Mouse (Mus musculus): Measurements from ENCODE around the gene Ciz1. TPM values are rescaled to one million over a fixed set of nuclear protein-coding genes. Genes with fewer than 3 reads are reported as not detected.

The Ciz1 gene
- polyA plus RNA-seq, 1 experiment, result 225 TPM

- TF ChIP-seq CTCF (IDR thresholded peaks at IDR 0.05; ENCODE audit: borderline replicate concordance, extremely low read depth, insufficient read depth, insufficient read length), result no peak
- TF ChIP-seq POLR2A (IDR thresholded peaks at IDR 0.05; ENCODE audit: borderline replicate concordance, extremely low read depth, insufficient read depth, insufficient read length, poor library complexity, severe bottlenecking), result no peak
- DNase-seq (ENCODE audit: low read depth), result no peak
Observed at GRCm38 (mm10) chr2:32389157-32389556, 37.0 kb downstream of the Ciz1 start.

GRCm38 (mm10) chr2:32390871-32391270 is 38.7 kb downstream of the Ciz1 start:
- TF ChIP-seq CTCF (IDR thresholded peaks at IDR 0.05; ENCODE audit: borderline replicate concordance, extremely low read depth, insufficient read depth, insufficient read length) (no peak), POLR2A (IDR thresholded peaks at IDR 0.05; ENCODE audit: borderline replicate concordance, extremely low read depth, insufficient read depth, insufficient read length, poor library complexity, severe bottlenecking) (no peak)
- DNase-seq (ENCODE audit: low read depth), result no peak

GRCm38 (mm10) chr2:32392063-32392462 is 39.9 kb downstream of the Ciz1 start:
- TF ChIP-seq POLR2A (IDR thresholded peaks at IDR 0.05; ENCODE audit: borderline replicate concordance, extremely low read depth, insufficient read depth, insufficient read length, poor library complexity, severe bottlenecking) (no peak), CTCF (IDR thresholded peaks at IDR 0.05; ENCODE audit: borderline replicate concordance, extremely low read depth, insufficient read depth, insufficient read length) (no peak)
- no peak for DNase-seq (ENCODE audit: low read depth)

- TF ChIP-seq CTCF (IDR thresholded peaks at IDR 0.05; ENCODE audit: borderline replicate concordance, extremely low read depth, insufficient read depth, insufficient read length) (peak; percentile 35), POLR2A (IDR thresholded peaks at IDR 0.05; ENCODE audit: borderline replicate concordance, extremely low read depth, insufficient read depth, insufficient read length, poor library complexity, severe bottlenecking) (no peak)
- peak; percentile 58 for DNase-seq (ENCODE audit: low read depth)
Observed at GRCm38 (mm10) chr2:32394973-32395372, 42.8 kb downstream of the Ciz1 start.

- TF ChIP-seq POLR2A (IDR thresholded peaks at IDR 0.05; ENCODE audit: borderline replicate concordance, extremely low read depth, insufficient read depth, insufficient read length, poor library complexity, severe bottlenecking), result 0 out of 2 replicates have a peak, but pooled peaks have one; percentile 12
- no peak for TF ChIP-seq CTCF (IDR thresholded peaks at IDR 0.05; ENCODE audit: borderline replicate concordance, extremely low read depth, insufficient read depth, insufficient read length)
- peak; percentile 97 for DNase-seq (ENCODE audit: low read depth)
Observed at GRCm38 (mm10) chr2:32395484-32395945, 43.4 kb downstream of the Ciz1 start, which contains the start of gene Ptges2. Gene Ptges2, plus strand, starts transcription at chr2:32395896.

DNA sequence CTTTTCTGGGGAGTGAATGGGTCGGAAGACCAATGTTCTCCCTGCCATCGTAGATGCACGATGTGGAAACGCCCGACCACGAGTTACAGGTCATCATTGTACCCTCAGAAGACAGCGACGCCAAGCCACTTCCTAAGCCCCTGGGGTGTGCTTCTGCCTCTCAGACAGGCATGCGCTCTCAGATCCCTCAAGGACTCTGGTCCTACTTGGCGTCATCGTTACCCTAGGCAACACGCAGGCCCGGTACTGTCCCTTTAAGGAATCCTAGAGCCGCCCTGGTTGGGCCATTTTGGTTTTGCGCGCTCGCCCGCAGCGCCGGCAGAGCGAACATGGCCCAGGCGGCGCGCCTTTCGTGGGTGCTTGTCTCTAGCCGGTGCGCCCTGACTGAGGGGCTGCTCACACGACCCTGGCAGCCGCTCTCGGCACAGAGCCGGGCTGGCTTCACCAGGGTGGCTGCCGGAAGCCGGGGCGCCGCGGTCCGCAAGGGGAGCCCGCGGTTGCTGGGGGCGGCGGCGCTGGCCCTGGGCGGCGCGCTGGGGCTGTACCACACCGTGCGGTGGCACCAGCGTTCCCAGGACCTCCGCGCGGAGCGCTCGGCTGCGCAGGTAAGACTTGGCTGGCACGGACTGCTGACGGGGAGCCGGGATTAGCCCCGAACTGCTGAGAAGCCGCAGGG is 44.0 kb downstream of the Ciz1 start:
- peak; percentile 98 for DNase-seq (ENCODE audit: low read depth)
- TF ChIP-seq POLR2A (IDR thresholded peaks at IDR 0.05; ENCODE audit: borderline replicate concordance, extremely low read depth, insufficient read depth, insufficient read length, poor library complexity, severe bottlenecking) (peak; percentile 48; the same call in 1 of the 2 replicates), CTCF (IDR thresholded peaks at IDR 0.05; ENCODE audit: borderline replicate concordance, extremely low read depth, insufficient read depth, insufficient read length) (no peak)

- TF ChIP-seq CTCF (IDR thresholded peaks at IDR 0.05; ENCODE audit: borderline replicate concordance, extremely low read depth, insufficient read depth, insufficient read length) (no peak), POLR2A (IDR thresholded peaks at IDR 0.05; ENCODE audit: borderline replicate concordance, extremely low read depth, insufficient read depth, insufficient read length, poor library complexity, severe bottlenecking) (no peak)
- no peak for DNase-seq (ENCODE audit: low read depth)
Observed at GRCm38 (mm10) chr2:32396695-32397094, 44.6 kb downstream of the Ciz1 start.

DNA sequence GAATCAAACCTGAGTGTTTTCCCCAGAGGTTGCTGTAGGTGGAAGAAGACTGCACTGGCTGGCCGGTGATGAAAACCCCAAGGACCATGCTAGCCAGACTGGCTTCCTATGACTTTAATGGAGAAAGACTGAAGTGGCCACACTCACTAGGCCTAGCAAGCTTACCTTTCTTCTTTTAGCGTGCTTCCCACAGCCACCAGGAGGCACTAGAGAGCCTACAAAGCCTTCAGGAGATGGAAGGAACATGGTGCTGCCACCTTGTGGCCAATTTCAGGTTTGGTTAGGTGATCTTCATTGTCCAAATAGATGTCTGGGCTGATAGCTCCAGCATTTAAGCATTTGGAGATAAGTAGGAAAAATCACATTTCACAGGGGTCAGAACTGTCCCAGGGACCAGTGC is 52.5 kb downstream of the Ciz1 start:
- no peak for TF ChIP-seq POLR2A (IDR thresholded peaks at IDR 0.05; ENCODE audit: borderline replicate concordance, extremely low read depth, insufficient read depth, insufficient read length, poor library complexity, severe bottlenecking)
- TF ChIP-seq CTCF (IDR thresholded peaks at IDR 0.05; ENCODE audit: borderline replicate concordance, extremely low read depth, insufficient read depth, insufficient read length), result peak; percentile 99
- DNase-seq (ENCODE audit: low read depth), result peak; percentile 98

DNA sequence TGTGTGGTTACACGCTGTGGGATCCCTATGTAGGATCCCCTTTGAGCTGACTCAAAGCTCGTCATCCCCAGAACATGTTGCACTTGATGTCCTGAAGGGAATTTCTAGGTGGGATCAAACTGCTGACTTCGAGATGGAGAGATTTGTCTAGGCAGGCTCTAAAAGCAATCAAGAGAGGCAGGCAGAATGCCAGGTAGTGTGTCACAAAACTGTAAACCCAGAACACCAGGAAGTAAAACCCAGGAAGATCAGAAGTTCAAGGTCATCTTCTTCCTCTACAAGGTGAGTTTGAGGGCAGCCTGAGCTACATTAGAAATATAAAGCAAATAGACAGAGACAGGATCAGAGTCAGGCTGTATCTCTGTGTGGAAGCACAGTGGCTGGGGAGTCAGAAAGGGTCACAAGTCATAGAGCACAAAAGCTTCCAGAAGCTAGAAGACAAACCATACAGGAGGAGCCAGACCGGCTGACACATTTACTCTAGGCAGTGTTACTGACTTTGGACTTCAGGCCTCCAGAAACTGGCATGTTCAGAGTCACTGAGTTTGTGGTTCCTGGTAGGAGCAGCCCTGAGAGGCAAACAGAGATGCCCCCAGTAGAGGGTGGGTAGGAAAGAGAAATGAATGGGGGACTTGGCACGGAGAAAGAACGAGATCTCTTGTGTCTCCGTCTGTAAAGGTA is 55.2 kb downstream of the Ciz1 start:
- TF ChIP-seq CTCF (IDR thresholded peaks at IDR 0.05; ENCODE audit: borderline replicate concordance, extremely low read depth, insufficient read depth, insufficient read length) (no peak), POLR2A (IDR thresholded peaks at IDR 0.05; ENCODE audit: borderline replicate concordance, extremely low read depth, insufficient read depth, insufficient read length, poor library complexity, severe bottlenecking) (no peak)
- no peak for DNase-seq (ENCODE audit: low read depth)

DNA sequence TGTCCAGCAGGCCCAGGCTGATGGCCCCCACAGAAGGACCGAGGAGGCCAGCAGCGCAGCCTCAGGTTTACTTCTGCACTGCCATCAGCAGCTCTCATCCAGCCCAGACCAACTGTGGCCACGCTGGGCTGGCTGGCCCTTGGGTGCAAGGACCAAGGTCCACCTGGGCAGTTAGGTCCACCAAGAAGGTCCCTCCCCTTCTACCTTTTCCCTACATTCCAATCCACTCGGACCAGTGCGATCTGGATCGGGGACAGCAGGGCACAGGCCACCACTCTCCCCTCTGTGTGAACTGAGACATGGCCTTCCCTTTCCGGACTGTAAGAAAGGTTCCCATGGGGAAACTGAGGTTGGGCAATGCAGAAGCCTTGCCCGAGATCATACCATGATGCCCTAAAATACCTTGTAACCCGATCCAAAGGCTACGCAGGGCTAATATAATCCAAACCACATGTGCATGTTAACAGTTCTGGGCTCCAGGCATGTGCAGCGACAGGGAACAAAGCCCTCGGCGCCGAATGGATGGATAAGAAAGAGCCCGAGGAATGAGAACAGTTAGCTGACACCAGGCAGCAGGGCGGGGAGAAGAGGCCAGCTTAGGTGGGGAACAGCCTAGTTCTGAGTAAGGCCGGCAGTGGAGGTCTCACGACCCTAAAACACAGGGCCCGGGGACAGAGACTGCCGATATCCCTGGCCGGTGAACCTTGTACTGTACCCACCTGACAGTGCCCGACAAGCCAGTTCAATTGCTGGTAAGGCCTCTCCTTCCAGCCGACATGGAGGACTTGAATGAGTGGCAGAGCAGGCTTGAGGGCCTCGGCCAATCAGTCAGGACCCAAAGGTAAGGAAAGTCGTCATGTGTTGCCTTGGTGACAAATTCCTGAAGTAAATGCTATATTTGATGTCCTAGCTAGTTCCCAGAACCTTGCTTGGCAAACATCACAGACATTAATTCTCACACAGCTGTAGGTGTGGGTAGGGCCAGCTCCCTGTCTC is 56.6 kb downstream of the Ciz1 start:
- TF ChIP-seq CTCF (IDR thresholded peaks at IDR 0.05; ENCODE audit: borderline replicate concordance, extremely low read depth, insufficient read depth, insufficient read length) (no peak), POLR2A (IDR thresholded peaks at IDR 0.05; ENCODE audit: borderline replicate concordance, extremely low read depth, insufficient read depth, insufficient read length, poor library complexity, severe bottlenecking) (no peak)
- DNase-seq (ENCODE audit: low read depth), result no peak

DNA sequence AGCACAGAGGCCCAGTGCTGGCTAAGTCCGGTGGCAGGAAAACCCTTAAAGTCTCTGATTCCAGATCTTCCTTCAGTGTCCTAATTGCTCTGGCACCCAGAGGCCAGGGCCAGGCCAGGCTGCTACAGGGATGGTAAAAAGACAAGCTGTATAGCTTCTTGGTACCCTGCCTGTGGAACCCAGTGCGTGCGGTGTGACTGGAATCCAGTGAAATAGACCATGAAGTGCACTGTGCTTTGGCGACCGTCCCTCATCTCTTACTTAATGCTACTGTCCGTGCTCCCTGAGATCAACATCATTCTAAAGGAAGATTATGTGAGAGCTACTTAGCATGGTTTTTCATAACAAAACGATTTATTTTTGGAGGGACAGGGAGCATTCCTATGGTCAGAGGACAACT is 59.3 kb downstream of the Ciz1 start:
- TF ChIP-seq CTCF (IDR thresholded peaks at IDR 0.05; ENCODE audit: borderline replicate concordance, extremely low read depth, insufficient read depth, insufficient read length) (no peak), POLR2A (IDR thresholded peaks at IDR 0.05; ENCODE audit: borderline replicate concordance, extremely low read depth, insufficient read depth, insufficient read length, poor library complexity, severe bottlenecking) (no peak)
- no peak for DNase-seq (ENCODE audit: low read depth)

Measured in brain, embryonic 14.5 days (tissue).